Mouse (Mus musculus): ENCODE results near the gene Unc13d. TPM values are rescaled to one million over a fixed set of nuclear protein-coding genes. Genes with fewer than 3 reads are reported as not detected.

Unc13d gene
- polyA plus RNA-seq, 1 experiment from 2014 or later, result 1.1 TPM

- Histone ChIP-seq H3K9ac (ENCODE audit: low read length) (no peak overlapping the region), H3K27me3 (ENCODE audit: control insufficient read depth, insufficient read depth, low read length) (no peaks in the 10 kb centered on the region), H3K9me3 (ENCODE audit: control insufficient read depth, low read length) (no peaks in the 10 kb centered on the region), H3K4me3 (ENCODE audit: low read depth, low read length) (no peak overlapping the region), H3K36me3 (ENCODE audit: control insufficient read depth, insufficient read depth, low read length) (peaks cover 65% of the 10 kb centered on the region), H3K4me1 (ENCODE audit: control insufficient read depth, insufficient read depth, low read length) (no peaks in the 10 kb centered on the region), H3K4me2 (ENCODE audit: low read depth, severe bottlenecking) (no peak overlapping the region), H3K27ac (replicated peaks; ENCODE audit: low read depth, low read length) (no peak overlapping the region)
- ATAC-seq (ENCODE audit: insufficient number of reproducible peaks, low FRiP score, low TSS enrichment, low read depth), result no peak
- no peak for DNase-seq (ENCODE audit: low spot score)
- WGBS, result 86% methylated on average over 4 of the region's 4 CpGs
Observed at GRCm38 (mm10) chr11:116057237-116057881, 20.4 kb downstream of the Unc13d start.

- H3K4me3 ChIP-seq (ENCODE audit: low read depth, low read length), result no peak overlapping the region
- H3K36me3 ChIP-seq (ENCODE audit: control insufficient read depth, insufficient read depth, low read length), result peaks cover 67% of the 10 kb centered on the region
- ATAC-seq (ENCODE audit: insufficient number of reproducible peaks, low FRiP score, low TSS enrichment, low read depth) (no peak), DNase-seq (ENCODE audit: low spot score) (no peak)
- no peaks in the 10 kb centered on the region for H3K9me3 ChIP-seq (ENCODE audit: control insufficient read depth, low read length)
- H3K27ac ChIP-seq (replicated peaks; ENCODE audit: low read depth, low read length), result no peak overlapping the region
- no peak overlapping the region for H3K4me2 ChIP-seq (ENCODE audit: low read depth, severe bottlenecking)
- no peak overlapping the region for H3K9ac ChIP-seq (ENCODE audit: low read length)
- 97% methylated on average over 11 of the region's 11 CpGs for WGBS
- no peaks in the 10 kb centered on the region for H3K4me1 ChIP-seq (ENCODE audit: control insufficient read depth, insufficient read depth, low read length)
- H3K27me3 ChIP-seq (ENCODE audit: control insufficient read depth, insufficient read depth, low read length), result no peaks in the 10 kb centered on the region
Observed at GRCm38 (mm10) chr11:116055873-116056272, 21.9 kb downstream of the Unc13d start.

- 93% methylated on average over 9 of the region's 9 CpGs for WGBS
- Histone ChIP-seq H3K36me3 (ENCODE audit: control insufficient read depth, insufficient read depth, low read length) (peaks cover 62% of the 10 kb centered on the region), H3K27ac (replicated peaks; ENCODE audit: low read depth, low read length) (no peak overlapping the region), H3K4me3 (ENCODE audit: low read depth, low read length) (no peak overlapping the region), H3K4me2 (ENCODE audit: low read depth, severe bottlenecking) (no peak overlapping the region), H3K4me1 (ENCODE audit: control insufficient read depth, insufficient read depth, low read length) (no peaks in the 10 kb centered on the region), H3K9me3 (ENCODE audit: control insufficient read depth, low read length) (no peaks in the 10 kb centered on the region), H3K9ac (ENCODE audit: low read length) (no peak overlapping the region), H3K27me3 (ENCODE audit: control insufficient read depth, insufficient read depth, low read length) (no peaks in the 10 kb centered on the region)
- no peak for ATAC-seq (ENCODE audit: insufficient number of reproducible peaks, low FRiP score, low TSS enrichment, low read depth)
- DNase-seq (ENCODE audit: low spot score), result no peak
Observed at GRCm38 (mm10) chr11:116053510-116054229, 24.1 kb downstream of the Unc13d start.

- no peak for DNase-seq (ENCODE audit: low spot score)
- H3K4me1 ChIP-seq (ENCODE audit: control insufficient read depth, insufficient read depth, low read length), result no peaks in the 10 kb centered on the region
- H3K36me3 ChIP-seq (ENCODE audit: control insufficient read depth, insufficient read depth, low read length), result peaks cover 57% of the 10 kb centered on the region
- H3K27me3 ChIP-seq (ENCODE audit: control insufficient read depth, insufficient read depth, low read length), result no peaks in the 10 kb centered on the region
- H3K9ac ChIP-seq (ENCODE audit: low read length), result no peak overlapping the region
- no peaks in the 10 kb centered on the region for H3K9me3 ChIP-seq (ENCODE audit: control insufficient read depth, low read length)
- 88% methylated on average over 4 of the region's 4 CpGs for WGBS
- H3K27ac ChIP-seq (replicated peaks; ENCODE audit: low read depth, low read length), result no peak overlapping the region
- no peak overlapping the region for H3K4me3 ChIP-seq (ENCODE audit: low read depth, low read length)
- H3K4me2 ChIP-seq (ENCODE audit: low read depth, severe bottlenecking), result no peak overlapping the region
- ATAC-seq (ENCODE audit: insufficient number of reproducible peaks, low FRiP score, low TSS enrichment, low read depth), result no peak
Observed at GRCm38 (mm10) chr11:116050196-116050595, 27.6 kb downstream of the Unc13d start.

- peaks cover 51% of the 10 kb centered on the region for H3K36me3 ChIP-seq (ENCODE audit: control insufficient read depth, insufficient read depth, low read length)
- H3K4me3 ChIP-seq (ENCODE audit: low read depth, low read length), result no peak overlapping the region
- H3K4me2 ChIP-seq (ENCODE audit: low read depth, severe bottlenecking), result no peak overlapping the region
- no peak overlapping the region for H3K27ac ChIP-seq (replicated peaks; ENCODE audit: low read depth, low read length)
- DNase-seq (ENCODE audit: low spot score) (no peak), ATAC-seq (ENCODE audit: insufficient number of reproducible peaks, low FRiP score, low TSS enrichment, low read depth) (no peak)
- WGBS, result 82% methylated on average over 2 of the region's 2 CpGs
- H3K27me3 ChIP-seq (ENCODE audit: control insufficient read depth, insufficient read depth, low read length), result no peaks in the 10 kb centered on the region
- no peaks in the 10 kb centered on the region for H3K9me3 ChIP-seq (ENCODE audit: control insufficient read depth, low read length)
- H3K4me1 ChIP-seq (ENCODE audit: control insufficient read depth, insufficient read depth, low read length), result no peaks in the 10 kb centered on the region
- H3K9ac ChIP-seq (ENCODE audit: low read length), result no peak overlapping the region
Observed at GRCm38 (mm10) chr11:116049610-116050009, 28.2 kb downstream of the Unc13d start.

- 95% methylated on average over 6 of the region's 6 CpGs for WGBS
- no peak overlapping the region for H3K4me2 ChIP-seq (ENCODE audit: low read depth, severe bottlenecking)
- no peaks in the 10 kb centered on the region for H3K9me3 ChIP-seq (ENCODE audit: control insufficient read depth, low read length)
- no peak overlapping the region for H3K9ac ChIP-seq (ENCODE audit: low read length)
- DNase-seq (ENCODE audit: low spot score), result no peak
- no peak for ATAC-seq (ENCODE audit: insufficient number of reproducible peaks, low FRiP score, low TSS enrichment, low read depth)
- H3K4me1 ChIP-seq (ENCODE audit: control insufficient read depth, insufficient read depth, low read length), result no peaks in the 10 kb centered on the region
- H3K27me3 ChIP-seq (ENCODE audit: control insufficient read depth, insufficient read depth, low read length), result no peaks in the 10 kb centered on the region
- no peak overlapping the region for H3K4me3 ChIP-seq (ENCODE audit: low read depth, low read length)
- peaks cover 41% of the 10 kb centered on the region for H3K36me3 ChIP-seq (ENCODE audit: control insufficient read depth, insufficient read depth, low read length)
- no peak overlapping the region for H3K27ac ChIP-seq (replicated peaks; ENCODE audit: low read depth, low read length)
Observed at GRCm38 (mm10) chr11:116045173-116045572, 32.6 kb downstream of the Unc13d start.

GRCm38 (mm10) chr11:116043286-116043685, 34.5 kb downstream of the Unc13d start:
- H3K4me2 ChIP-seq (ENCODE audit: low read depth, severe bottlenecking), result no peak overlapping the region
- H3K27me3 ChIP-seq (ENCODE audit: control insufficient read depth, insufficient read depth, low read length), result no peaks in the 10 kb centered on the region
- no peak overlapping the region for H3K27ac ChIP-seq (replicated peaks; ENCODE audit: low read depth, low read length)
- no peaks in the 10 kb centered on the region for H3K9me3 ChIP-seq (ENCODE audit: control insufficient read depth, low read length)
- DNase-seq (ENCODE audit: low spot score), result no peak
- WGBS, result 100% methylated on average over 1 of the region's 1 CpGs
- H3K9ac ChIP-seq (ENCODE audit: low read length), result no peak overlapping the region
- H3K4me3 ChIP-seq (ENCODE audit: low read depth, low read length), result no peak overlapping the region
- no peak for ATAC-seq (ENCODE audit: insufficient number of reproducible peaks, low FRiP score, low TSS enrichment, low read depth)
- no peaks in the 10 kb centered on the region for H3K4me1 ChIP-seq (ENCODE audit: control insufficient read depth, insufficient read depth, low read length)
- peaks cover 32% of the 10 kb centered on the region for H3K36me3 ChIP-seq (ENCODE audit: control insufficient read depth, insufficient read depth, low read length)

- WGBS, result 59% methylated on average over 5 of the region's 5 CpGs
- Histone ChIP-seq H3K27ac (replicated peaks; ENCODE audit: low read depth, low read length) (no peak overlapping the region), H3K4me1 (ENCODE audit: control insufficient read depth, insufficient read depth, low read length) (no peaks in the 10 kb centered on the region), H3K9ac (ENCODE audit: low read length) (no peak overlapping the region), H3K4me2 (ENCODE audit: low read depth, severe bottlenecking) (no peak overlapping the region), H3K4me3 (ENCODE audit: low read depth, low read length) (no peak overlapping the region), H3K9me3 (ENCODE audit: control insufficient read depth, low read length) (no peaks in the 10 kb centered on the region), H3K36me3 (ENCODE audit: control insufficient read depth, insufficient read depth, low read length) (peaks cover 25% of the 10 kb centered on the region), H3K27me3 (ENCODE audit: control insufficient read depth, insufficient read depth, low read length) (no peaks in the 10 kb centered on the region)
- DNase-seq (ENCODE audit: low spot score) (no peak), ATAC-seq (ENCODE audit: insufficient number of reproducible peaks, low FRiP score, low TSS enrichment, low read depth) (no peak)
Observed at GRCm38 (mm10) chr11:116042372-116043138, 35.2 kb downstream of the Unc13d start.
